Mouse (Mus musculus) limb, embryonic 12.5 days (tissue): ENCODE results near the gene Gm20388. TPM values are rescaled to one million over a fixed set of nuclear protein-coding genes. Genes with fewer than 3 reads are reported as not detected.

Source experiments
- ATAC-seq: fragments of 200-750 bp; cut with Nextera tagmentation; 2 replicates; pipeline ENCODE4 v1.8.0; 2017; ENCODE audit warnings: low read depth, moderate TSS enrichment; ENCODE audit not compliant: insufficient number of reproducible peaks, insufficient read depth, low FRiP score, low TSS enrichment
- H3K27ac ChIP-seq: fragments of 300-500 bp; sonication (generic); 2 replicates; pipeline ENCODE4 v1.5.1; 2016; ENCODE audit warnings: mild to moderate bottlenecking, moderate library complexity
- H3K27me3 ChIP-seq: fragments of 300-500 bp; sonication (generic); 2 replicates; pipeline ENCODE4 v1.6.1; 2016; ENCODE audit warnings: mild to moderate bottlenecking, moderate library complexity
- H3K36me3 ChIP-seq: fragments of 300-500 bp; sonication (generic); 2 replicates; pipeline ENCODE4 v1.6.1; 2016; ENCODE audit warnings: mild to moderate bottlenecking, moderate library complexity
- H3K4me1 ChIP-seq: fragments of 300-500 bp; sonication (generic); replicated peaks from 2 replicates; pipeline ENCODE4 v1.6.1; 2016
- H3K4me2 ChIP-seq: fragments of 300-500 bp; sonication (generic); 2 replicates; pipeline ENCODE4 v1.6.1; 2016; ENCODE audit warnings: mild to moderate bottlenecking, moderate library complexity
- H3K4me3 ChIP-seq: fragments of 300-500 bp; sonication (generic); replicated peaks from 2 replicates; pipeline ENCODE4 v1.5.1; 2016; ENCODE audit warnings: mild to moderate bottlenecking
- H3K9ac ChIP-seq: fragments of 300-500 bp; sonication (generic); replicated peaks from 2 replicates; pipeline ENCODE4 v1.6.1; 2016; ENCODE audit warnings: mild to moderate bottlenecking, moderate library complexity
- H3K9me3 ChIP-seq: fragments of 300-500 bp; sonication (generic); 2 replicates; pipeline ENCODE4 v1.6.1; 2016; ENCODE audit warnings: mild to moderate bottlenecking, moderate library complexity
- WGBS: fragments of 180-500 bp; shearing (Covaris S2); methylation state at CpG from one replicate; pipeline ENCODE4 v1.1.7; 2016; 5-methylcytosine and 5-hydroxymethylcytosine counted together
- polyA plus RNA-seq: library from polyadenylated mRNA; unstranded; fragments of >200 nt; fragmentation: Nextera tagmentation; extraction: Ambion mirVana; gene quantifications from 2 replicates; pipeline ENCODE4 v1.2.1, GENCODE M21; 2016

Gene Gm20388
- polyA plus RNA-seq, 1 experiment from 2014 or later = not detected

GRCm38 (mm10) chr8:123815325-123815724, 3904.7 kb downstream of the Gm20388 start:
- Histone ChIP-seq H3K27me3 (no peaks in the 10 kb centered on the region), H3K4me1 (peaks cover 19% of the 10 kb centered on the region), H3K4me2 (no peak overlapping the region), H3K9me3 (no peaks in the 10 kb centered on the region), H3K36me3 (peaks cover 24% of the 10 kb centered on the region), H3K4me3 (no peak overlapping the region), H3K9ac (no peak overlapping the region), H3K27ac (no peak overlapping the region)
- no peak for ATAC-seq
- 87% methylated on average over 11 of the region's 11 CpGs for WGBS

GRCm38 (mm10) chr8:123816939-123817338, 3906.3 kb downstream of the Gm20388 start:
- WGBS = 92% methylated on average over 8 of the region's 8 CpGs
- H3K36me3 ChIP-seq = peaks cover 36% of the 10 kb centered on the region
- ATAC-seq = no peak
- no peaks in the 10 kb centered on the region for H3K27me3 ChIP-seq
- H3K9me3 ChIP-seq = no peaks in the 10 kb centered on the region
- no peak overlapping the region for H3K27ac ChIP-seq
- H3K4me1 ChIP-seq = peaks cover 19% of the 10 kb centered on the region
- H3K4me2 ChIP-seq = no peak overlapping the region
- no peak overlapping the region for H3K9ac ChIP-seq
- H3K4me3 ChIP-seq = no peak overlapping the region

GRCm38 (mm10) chr8:123817747-123818146, 3907.1 kb downstream of the Gm20388 start:
- no peak overlapping the region for H3K4me3 ChIP-seq
- peaks cover 2% of the 10 kb centered on the region; the same call in 1 of the 2 replicates for H3K9me3 ChIP-seq
- H3K27me3 ChIP-seq = no peaks in the 10 kb centered on the region
- no peak overlapping the region for H3K4me2 ChIP-seq
- 90% methylated on average over 11 of the region's 11 CpGs for WGBS
- peaks cover 38% of the 10 kb centered on the region for H3K36me3 ChIP-seq
- H3K27ac ChIP-seq = no peak overlapping the region
- H3K4me1 ChIP-seq = peaks cover 16% of the 10 kb centered on the region
- no peak overlapping the region for H3K9ac ChIP-seq
- no peak for ATAC-seq

- Histone ChIP-seq H3K27ac (no peak overlapping the region), H3K9ac (no peak overlapping the region), H3K9me3 (peaks cover 7% of the 10 kb centered on the region; the same call in 1 of the 2 replicates), H3K4me2 (no peak overlapping the region), H3K36me3 (peaks cover 58% of the 10 kb centered on the region), H3K4me3 (no peak overlapping the region), H3K27me3 (no peaks in the 10 kb centered on the region), H3K4me1 (0 out of 2 replicates have a peak, but pooled peaks cover 3% of the 10 kb centered on the region)
- no peak for ATAC-seq
- 90% methylated on average over 19 of the region's 19 CpGs for WGBS
These were observed 3909.3 kb downstream of the Gm20388 start for GRCm38 (mm10) chr8:123819683-123820610.

- peaks cover 61% of the 10 kb centered on the region for H3K36me3 ChIP-seq
- no peak for ATAC-seq
These were observed 3910.1 kb downstream of the Gm20388 start for GRCm38 (mm10) chr8:123820780-123821179.

GRCm38 (mm10) chr8:123823111-123823510, 3912.5 kb downstream of the Gm20388 start:
- no peaks in the 10 kb centered on the region for H3K4me1 ChIP-seq
- peaks cover 66% of the 10 kb centered on the region for H3K36me3 ChIP-seq
- no peak overlapping the region for H3K27ac ChIP-seq
- 97% methylated on average over 10 of the region's 10 CpGs for WGBS
- H3K4me3 ChIP-seq = no peak overlapping the region
- no peak for ATAC-seq
- no peak overlapping the region for H3K9ac ChIP-seq
- no peaks in the 10 kb centered on the region for H3K27me3 ChIP-seq
- H3K4me2 ChIP-seq = no peak overlapping the region
- peaks cover 7% of the 10 kb centered on the region; the same call in 1 of the 2 replicates for H3K9me3 ChIP-seq

More at GRCm38 (mm10) chr8:123820780-123821179, 3910.1 kb downstream of the Gm20388 start:
- Histone ChIP-seq H3K9ac (no peak overlapping the region), H3K27ac (no peak overlapping the region), H3K4me1 (0 out of 2 replicates have a peak, but pooled peaks cover under 1% of the 10 kb centered on the region), H3K4me3 (no peak overlapping the region), H3K27me3 (no peaks in the 10 kb centered on the region), H3K4me2 (no peak overlapping the region), H3K9me3 (peaks cover 7% of the 10 kb centered on the region; the same call in 1 of the 2 replicates)
- 94% methylated on average over 6 of the region's 6 CpGs for WGBS

GRCm38 (mm10) chr8:123823532-123824123, 3913.0 kb downstream of the Gm20388 start:
- Histone ChIP-seq H3K36me3 (peaks cover 71% of the 10 kb centered on the region), H3K9me3 (peaks cover 7% of the 10 kb centered on the region; the same call in 1 of the 2 replicates), H3K4me2 (no peak overlapping the region), H3K9ac (no peak overlapping the region), H3K4me1 (no peaks in the 10 kb centered on the region), H3K27ac (no peak overlapping the region), H3K4me3 (no peak overlapping the region), H3K27me3 (no peaks in the 10 kb centered on the region)
- ATAC-seq = no peak
- 94% methylated on average over 18 of the region's 18 CpGs for WGBS

- Histone ChIP-seq H3K27me3 (no peaks in the 10 kb centered on the region), H3K36me3 (peaks cover 86% of the 10 kb centered on the region), H3K9me3 (peaks cover 7% of the 10 kb centered on the region; the same call in 1 of the 2 replicates), H3K4me1 (no peaks in the 10 kb centered on the region), H3K27ac (no peak overlapping the region), H3K4me2 (no peak overlapping the region), H3K9ac (no peak overlapping the region), H3K4me3 (no peak overlapping the region)
- ATAC-seq = no peak
- WGBS = 62% methylated on average over 9 of the region's 9 CpGs
These were observed 3915.4 kb downstream of the Gm20388 start for GRCm38 (mm10) chr8:123826001-123826400.

- no peak for ATAC-seq
- H3K9me3 ChIP-seq = peaks cover 7% of the 10 kb centered on the region; the same call in 1 of the 2 replicates
- 90% methylated on average over 7 of the region's 7 CpGs for WGBS
- no peak overlapping the region for H3K9ac ChIP-seq
- no peak overlapping the region for H3K27ac ChIP-seq
- no peak overlapping the region for H3K4me3 ChIP-seq
- H3K4me2 ChIP-seq = no peak overlapping the region
- H3K27me3 ChIP-seq = no peaks in the 10 kb centered on the region
- no peaks in the 10 kb centered on the region for H3K4me1 ChIP-seq
- H3K36me3 ChIP-seq = peaks cover 87% of the 10 kb centered on the region
These were observed 3916.1 kb downstream of the Gm20388 start for GRCm38 (mm10) chr8:123826758-123827157.

- WGBS = 94% methylated on average over 13 of the region's 13 CpGs
These were observed 3916.9 kb downstream of the Gm20388 start for GRCm38 (mm10) chr8:123827523-123827922.

GRCm38 (mm10) chr8:123832757-123833156, 3922.1 kb downstream of the Gm20388 start:
- H3K4me3 ChIP-seq = no peak overlapping the region
- no peaks in the 10 kb centered on the region for H3K9me3 ChIP-seq
- H3K4me2 ChIP-seq = no peak overlapping the region
- peaks cover 93% of the 10 kb centered on the region for H3K36me3 ChIP-seq
- no peak for ATAC-seq
- H3K4me1 ChIP-seq = no peaks in the 10 kb centered on the region
- H3K27ac ChIP-seq = no peak overlapping the region
- WGBS = 95% methylated on average over 4 of the region's 4 CpGs
- no peak overlapping the region for H3K9ac ChIP-seq
- H3K27me3 ChIP-seq = no peaks in the 10 kb centered on the region

More at GRCm38 (mm10) chr8:123827523-123827922, 3916.9 kb downstream of the Gm20388 start:
- Histone ChIP-seq H3K27me3 (no peaks in the 10 kb centered on the region), H3K9ac (no peak overlapping the region), H3K36me3 (peaks cover 94% of the 10 kb centered on the region), H3K27ac (no peak overlapping the region), H3K4me1 (no peaks in the 10 kb centered on the region), H3K4me2 (no peak overlapping the region), H3K4me3 (no peak overlapping the region), H3K9me3 (peaks cover 7% of the 10 kb centered on the region; the same call in 1 of the 2 replicates)
- no peak for ATAC-seq
